Mouse (Mus musculus) hindbrain, embryonic 16.5 days (tissue): ENCODE data around the gene Dazap1. TPM values are rescaled to one million over a fixed set of nuclear protein-coding genes. Genes with fewer than 3 reads are reported as not detected.
A peak's percentile ranks its signal among the peaks of the same experiment; 100 is the strongest.

Experiments
- ATAC-seq: fragments of 200-750 bp; cut with Nextera tagmentation; 2 replicates; pipeline ENCODE4 v1.8.0; 2017; ENCODE audit warnings: moderate TSS enrichment, moderate library complexity
- H3K27ac ChIP-seq: fragments of 300-500 bp; sonication (generic); 2 replicates; pipeline ENCODE4 v1.5.1; 2014; ENCODE audit warnings: low read depth, mild to moderate bottlenecking, control low read depth, low read length, moderate library complexity
- H3K27me3 ChIP-seq: fragments of 300-500 bp; sonication (generic); replicated peaks from 2 replicates; pipeline ENCODE4 v1.6.1; 2014; ENCODE audit warnings: low read length; ENCODE audit not compliant: control insufficient read depth, insufficient read depth
- H3K36me3 ChIP-seq: fragments of 300-500 bp; sonication (generic); 2 replicates; pipeline ENCODE4 v1.6.1; 2014; ENCODE audit warnings: mild to moderate bottlenecking, low read length, moderate library complexity, mixed read lengths; ENCODE audit not compliant: control insufficient read depth, insufficient read depth
- H3K4me1 ChIP-seq: fragments of 300-500 bp; sonication (generic); 2 replicates; pipeline ENCODE4 v1.6.1; 2014; ENCODE audit warnings: low read depth, low read length; ENCODE audit not compliant: control insufficient read depth, insufficient read depth
- H3K4me2 ChIP-seq: fragments of 300-500 bp; sonication (generic); 2 replicates; pipeline ENCODE4 v1.6.1; 2014; ENCODE audit warnings: mild to moderate bottlenecking, low read length, control low read depth, moderate library complexity
- H3K4me3 ChIP-seq: fragments of 300-500 bp; sonication (generic); 2 replicates; pipeline ENCODE4 v1.5.1; 2014; ENCODE audit warnings: mild to moderate bottlenecking, low read length, control low read depth, moderate library complexity
- H3K9ac ChIP-seq: fragments of 300-500 bp; sonication (generic); 2 replicates; pipeline ENCODE4 v1.6.1; 2014; ENCODE audit warnings: low read depth, mild to moderate bottlenecking, control low read depth, low read length, moderate library complexity
- H3K9me3 ChIP-seq: fragments of 300-500 bp; sonication (generic); 2 replicates; pipeline ENCODE4 v1.6.1; 2014; ENCODE audit warnings: mild to moderate bottlenecking, low read length, moderate library complexity; ENCODE audit not compliant: control insufficient read depth
- WGBS: fragments of 180-500 bp; shearing (Covaris S2); extraction: QIAGEN DNeasy Blood & Tissue Kit; methylation state at CpG from one replicate; pipeline ENCODE4 v1.1.7; 2014; 5-methylcytosine and 5-hydroxymethylcytosine counted together
- polyA plus RNA-seq: library from polyadenylated mRNA; unstranded; fragments of >200 nt; fragmentation: Nextera tagmentation; extraction: Ambion mirVana; gene quantifications from 2 replicates; pipeline ENCODE4 v1.2.1, GENCODE M21; 2015

The Dazap1 gene
- polyA plus RNA-seq, 1 experiment from 2014 or later: 38.5 TPM

DNA sequence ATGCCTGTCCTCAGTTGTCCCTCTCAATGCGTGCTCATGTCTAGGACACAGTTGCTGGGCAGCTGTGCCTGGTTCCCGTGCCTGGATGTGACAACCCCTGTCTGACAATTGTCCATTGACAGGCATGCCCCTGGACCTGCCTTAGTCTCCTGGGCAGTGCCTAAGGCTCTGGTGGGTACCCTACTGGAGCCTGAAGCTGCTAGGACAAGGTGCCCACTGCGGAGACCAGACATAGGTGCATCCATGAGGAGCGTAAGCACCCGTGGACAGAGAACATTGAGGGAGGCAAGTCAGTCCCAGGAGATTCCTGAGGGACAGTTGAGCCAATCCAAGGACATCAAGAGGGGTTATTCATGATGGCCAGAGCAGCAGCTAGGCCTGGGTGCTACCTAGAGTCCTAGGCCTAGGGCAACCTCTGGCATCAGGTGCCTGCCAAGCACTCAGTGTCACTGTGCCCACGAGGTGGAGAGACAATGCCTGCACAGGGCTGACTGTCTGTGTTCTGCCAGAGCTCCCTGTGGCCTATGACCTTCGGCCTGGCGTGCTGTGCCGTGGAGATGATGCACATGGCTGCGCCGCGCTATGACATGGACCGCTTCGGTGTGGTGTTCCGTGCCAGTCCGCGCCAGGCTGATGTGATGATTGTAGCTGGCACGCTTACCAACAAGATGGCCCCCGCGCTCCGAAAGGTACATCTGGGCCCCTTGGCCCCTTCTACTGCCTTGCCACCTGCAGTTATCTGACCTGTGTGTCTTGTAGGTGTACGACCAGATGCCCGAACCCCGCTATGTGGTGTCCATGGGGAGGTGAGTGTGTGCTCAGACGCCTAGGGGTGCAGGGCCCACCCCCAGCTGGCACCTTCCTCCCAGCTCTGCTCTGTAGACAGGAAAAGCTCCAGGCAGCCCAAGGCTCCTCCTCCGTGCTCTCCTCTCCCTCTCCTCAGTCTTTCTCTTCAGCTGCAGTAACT lies 6.7 kb upstream of the Dazap1 start:
- ATAC-seq: no peak
- no peak overlapping the region for H3K4me2 ChIP-seq
- peaks cover 20% of the 10 kb centered on the region for H3K4me1 ChIP-seq
- H3K9me3 ChIP-seq: no peaks in the 10 kb centered on the region
- H3K36me3 ChIP-seq: peaks cover 31% of the 10 kb centered on the region
- no peak overlapping the region for H3K9ac ChIP-seq
- H3K27ac ChIP-seq: no peak overlapping the region
- no peak overlapping the region for H3K4me3 ChIP-seq
- no peaks in the 10 kb centered on the region for H3K27me3 ChIP-seq
- WGBS: 95% methylated on average over 26 of the region's 26 CpGs

DNA sequence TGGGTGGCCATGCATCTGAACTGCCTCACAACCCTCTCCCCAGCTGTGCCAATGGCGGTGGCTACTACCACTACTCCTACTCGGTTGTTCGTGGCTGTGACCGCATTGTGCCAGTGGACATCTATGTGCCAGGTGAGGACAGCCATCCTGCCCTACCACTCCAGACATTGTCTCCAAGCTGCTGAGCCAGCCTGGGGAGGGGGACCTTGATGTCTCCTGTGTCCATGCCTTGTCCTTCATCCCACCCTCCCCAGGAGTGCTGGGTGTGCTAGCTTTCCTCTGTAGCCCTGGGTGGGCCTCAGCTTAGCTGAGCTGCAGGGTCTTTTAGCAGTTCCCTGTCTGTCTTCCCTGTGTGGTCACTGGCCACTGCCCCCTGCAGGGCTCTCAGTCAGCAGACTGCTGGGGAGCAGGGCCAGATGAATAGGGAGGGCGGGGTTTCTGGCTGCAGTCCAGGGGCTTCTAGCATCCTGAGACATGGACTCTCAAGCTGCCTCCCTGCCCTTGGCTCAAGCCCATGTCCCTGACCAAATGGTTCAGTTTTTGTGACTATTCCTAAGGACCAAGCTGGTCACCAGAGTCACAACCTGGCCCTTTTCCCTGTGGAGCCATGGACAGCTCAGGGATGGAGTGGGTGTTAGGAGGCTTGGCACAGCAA lies 5.3 kb upstream of the Dazap1 start:
- peaks cover 17% of the 10 kb centered on the region for H3K4me1 ChIP-seq
- no peak overlapping the region for H3K27ac ChIP-seq
- WGBS: 89% methylated on average over 5 of the region's 5 CpGs
- ATAC-seq: no peak
- no peak overlapping the region for H3K4me3 ChIP-seq
- peaks cover 31% of the 10 kb centered on the region for H3K36me3 ChIP-seq
- no peak overlapping the region for H3K4me2 ChIP-seq
- H3K27me3 ChIP-seq: no peaks in the 10 kb centered on the region
- H3K9ac ChIP-seq: no peak overlapping the region
- H3K9me3 ChIP-seq: no peaks in the 10 kb centered on the region

- peaks cover 22% of the 10 kb centered on the region for H3K4me1 ChIP-seq
- H3K36me3 ChIP-seq: peaks cover 31% of the 10 kb centered on the region
- no peak overlapping the region for H3K9ac ChIP-seq
- H3K27ac ChIP-seq: no peak overlapping the region
- H3K4me3 ChIP-seq: no peak overlapping the region
- no peaks in the 10 kb centered on the region for H3K9me3 ChIP-seq
- H3K27me3 ChIP-seq: no peaks in the 10 kb centered on the region
- no peak for ATAC-seq
- WGBS: 76% methylated on average over 2 of the region's 2 CpGs
- H3K4me2 ChIP-seq: no peak overlapping the region
Observed at GRCm38 (mm10) chr10:80257936-80258335, 3.4 kb upstream of the Dazap1 start.

- H3K4me2 ChIP-seq: peak overlapping the region; percentile 91
- WGBS: 92% methylated on average over 14 of the region's 14 CpGs
Observed at GRCm38 (mm10) chr10:80258752-80259462, 2.4 kb upstream of the Dazap1 start.

DNA sequence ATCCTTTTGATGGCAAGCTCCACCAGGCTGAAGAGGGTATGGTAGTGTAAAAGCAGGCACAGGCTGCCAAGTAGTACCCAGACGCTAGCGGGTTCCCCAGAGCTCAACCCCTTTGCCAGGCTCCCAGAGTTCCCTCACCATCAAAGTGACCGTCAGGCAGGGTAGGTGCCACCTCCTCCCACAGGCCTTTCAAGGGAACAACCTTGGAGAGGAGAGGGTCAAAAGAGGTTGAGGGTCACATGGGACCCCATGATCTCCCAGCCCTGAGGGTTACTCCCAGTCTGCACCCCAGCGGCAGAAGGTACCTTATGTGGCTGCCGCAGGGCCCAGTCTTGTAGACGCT lies 1.9 kb upstream of the Dazap1 start:
- peaks cover 22% of the 10 kb centered on the region for H3K4me1 ChIP-seq
- H3K4me2 ChIP-seq: peak overlapping the region; percentile 91
- H3K9me3 ChIP-seq: no peaks in the 10 kb centered on the region
- peak overlapping the region; percentile 8; the same call in 1 of the 2 replicates for H3K4me3 ChIP-seq
- peaks cover 27% of the 10 kb centered on the region for H3K36me3 ChIP-seq
- H3K27me3 ChIP-seq: no peaks in the 10 kb centered on the region
- 67% methylated on average over 6 of the region's 6 CpGs for WGBS
- no peak for ATAC-seq
- peak overlapping the region; percentile 59; the same call in 1 of the 2 replicates for H3K27ac ChIP-seq
- peak overlapping the region; percentile 76 for H3K9ac ChIP-seq

More at GRCm38 (mm10) chr10:80258752-80259462, 2.4 kb upstream of the Dazap1 start:
- no peaks in the 10 kb centered on the region for H3K9me3 ChIP-seq
- no peaks in the 10 kb centered on the region for H3K27me3 ChIP-seq
- no peak for ATAC-seq
- peaks cover 22% of the 10 kb centered on the region for H3K4me1 ChIP-seq
- H3K4me3 ChIP-seq: no peak overlapping the region
- H3K27ac ChIP-seq: no peak overlapping the region
- H3K36me3 ChIP-seq: peaks cover 31% of the 10 kb centered on the region
- H3K9ac ChIP-seq: no peak overlapping the region

DNA sequence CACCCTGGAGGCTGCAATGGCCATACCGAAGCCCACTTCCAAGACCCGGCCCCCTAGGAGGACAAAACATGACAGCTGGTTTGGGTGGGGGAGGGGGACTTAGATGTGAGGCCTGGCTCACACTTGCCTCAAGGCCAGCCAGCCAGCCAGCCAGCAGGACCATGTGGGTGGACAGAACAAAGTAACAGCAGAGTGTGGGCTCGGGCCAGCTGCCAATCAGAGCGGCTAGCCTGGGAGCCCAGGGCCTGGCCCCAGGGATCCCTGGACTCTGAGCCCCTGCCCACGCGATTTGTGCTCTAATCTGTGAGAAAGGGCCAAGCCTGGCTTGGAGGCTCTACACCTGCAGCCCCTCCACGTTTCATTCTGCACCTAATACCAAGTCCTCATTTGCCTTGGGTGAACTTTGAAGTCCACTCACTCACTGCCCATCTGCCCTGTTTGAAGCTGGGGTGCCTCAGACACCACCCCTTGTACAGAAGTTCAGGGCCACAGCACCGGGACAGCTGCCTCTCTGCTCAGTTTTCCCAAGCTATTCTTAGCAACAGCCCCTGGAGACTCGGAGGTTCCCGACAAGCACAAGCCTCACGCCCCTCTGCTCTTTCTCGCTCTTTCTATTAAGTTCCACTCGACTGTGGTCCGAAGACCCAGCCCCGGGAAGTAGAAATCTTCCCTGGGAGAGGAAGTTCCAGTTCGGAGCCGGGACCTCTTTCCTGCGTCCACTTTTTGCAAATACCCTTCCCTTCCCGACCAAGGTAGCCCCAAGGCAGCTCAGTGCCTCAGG lies 1.2 kb upstream of the Dazap1 start:
- Histone ChIP-seq H3K4me1 (peaks cover 22% of the 10 kb centered on the region), H3K4me3 (peak overlapping the region; percentile 47), H3K9ac (peak overlapping the region; percentile 76), H3K36me3 (peaks cover 21% of the 10 kb centered on the region), H3K27me3 (no peaks in the 10 kb centered on the region), H3K27ac (peak overlapping the region; percentile 85), H3K9me3 (no peaks in the 10 kb centered on the region), H3K4me2 (peak overlapping the region; percentile 91)
- no peak for ATAC-seq
- 3% methylated on average over 19 of the region's 19 CpGs for WGBS

GRCm38 (mm10) chr10:80261585-80261968 lies 291 bp downstream of the Dazap1 start:
- peak overlapping the region; percentile 47 for H3K4me3 ChIP-seq
- H3K4me1 ChIP-seq: peaks cover 30% of the 10 kb centered on the region
- no peaks in the 10 kb centered on the region for H3K27me3 ChIP-seq
- H3K36me3 ChIP-seq: peaks cover 12% of the 10 kb centered on the region
- under 1% methylated on average over 14 of the region's 14 CpGs for WGBS
- H3K9ac ChIP-seq: peak overlapping the region; percentile 76
- H3K4me2 ChIP-seq: peak overlapping the region; percentile 91
- no peaks in the 10 kb centered on the region for H3K9me3 ChIP-seq
- ATAC-seq: peak; percentile 49
- H3K27ac ChIP-seq: peak overlapping the region; percentile 85

DNA sequence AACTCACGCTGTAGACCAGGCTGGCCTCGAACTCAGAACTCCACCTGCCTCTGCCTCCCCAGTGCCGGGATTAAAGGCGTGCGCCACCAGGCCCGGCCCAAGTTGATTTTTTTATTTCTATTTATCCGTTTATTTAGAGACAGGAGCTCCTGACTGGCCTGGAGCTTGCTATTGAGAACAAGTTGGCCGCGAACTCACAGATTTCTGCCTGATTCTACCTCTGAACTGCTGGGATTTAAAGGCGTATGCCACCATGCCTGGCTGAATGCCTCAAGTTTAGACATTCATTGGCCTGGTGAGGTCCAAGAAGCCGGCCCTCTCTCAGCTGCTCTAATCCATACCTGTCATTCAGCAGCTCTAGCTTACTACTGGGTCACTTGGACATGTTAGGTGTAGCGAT lies 883 bp downstream of the Dazap1 start:
- WGBS: 73% methylated on average over 12 of the region's 12 CpGs
- peaks cover 9% of the 10 kb centered on the region for H3K36me3 ChIP-seq
- 0 out of 2 replicates have a peak overlapping the region, but pooled peaks have one; percentile 85 for H3K27ac ChIP-seq
- H3K9ac ChIP-seq: no peak overlapping the region
- no peaks in the 10 kb centered on the region for H3K27me3 ChIP-seq
- ATAC-seq: no peak
- H3K4me1 ChIP-seq: peaks cover 36% of the 10 kb centered on the region
- peak overlapping the region; percentile 47 for H3K4me3 ChIP-seq
- no peaks in the 10 kb centered on the region for H3K9me3 ChIP-seq
- peak overlapping the region; percentile 91 for H3K4me2 ChIP-seq
